Mouse (Mus musculus): ENCODE data around the gene Nes. TPM values are rescaled to one million over a fixed set of nuclear protein-coding genes. Genes with fewer than 3 reads are reported as not detected.

Gene Nes
- polyA plus RNA-seq, 1 experiment: 3.7 TPM

- DNase-seq (ENCODE audit: low spot score): no peak
These were observed 20.8 kb upstream of the Nes start for GRCm38 (mm10) chr3:87949955-87950515.

GRCm38 (mm10) chr3:87951946-87952345 is 18.9 kb upstream of the Nes start:
- DNase-seq (ENCODE audit: low spot score): no peak

- DNase-seq (ENCODE audit: low spot score): no peak
These were observed 18.4 kb upstream of the Nes start for GRCm38 (mm10) chr3:87952440-87952839.

- no peak for DNase-seq (ENCODE audit: low spot score)
These were observed 12.8 kb upstream of the Nes start for GRCm38 (mm10) chr3:87958056-87958455.

- DNase-seq (ENCODE audit: low spot score): no peak
These were observed 12.4 kb upstream of the Nes start for GRCm38 (mm10) chr3:87958476-87958875.

- no peak for DNase-seq (ENCODE audit: low spot score)
These were observed 11.9 kb upstream of the Nes start for GRCm38 (mm10) chr3:87958967-87959366.

- no peak for DNase-seq (ENCODE audit: low spot score)
These were observed 11.5 kb upstream of the Nes start for GRCm38 (mm10) chr3:87959371-87959770.

- DNase-seq (ENCODE audit: low spot score): no peak
These were observed 10.7 kb upstream of the Nes start for GRCm38 (mm10) chr3:87960191-87960585.

- DNase-seq (ENCODE audit: low spot score): peak; percentile 67
These were observed 10.2 kb upstream of the Nes start for GRCm38 (mm10) chr3:87960586-87961191.

GRCm38 (mm10) chr3:87970184-87970938 is 517 bp upstream of the Nes start:
- DNase-seq (ENCODE audit: low spot score): no peak

- no peak for DNase-seq (ENCODE audit: low spot score)
These were observed 768 bp downstream of the Nes start for GRCm38 (mm10) chr3:87971489-87972202.

GRCm38 (mm10) chr3:87972203-87972664 is 1.4 kb downstream of the Nes start:
- no peak for DNase-seq (ENCODE audit: low spot score)

GRCm38 (mm10) chr3:87972776-87973175 is 1.9 kb downstream of the Nes start:
- DNase-seq (ENCODE audit: low spot score): no peak

- no peak for DNase-seq (ENCODE audit: low spot score)
These were observed 2.9 kb downstream of the Nes start for GRCm38 (mm10) chr3:87973593-87974380.

GRCm38 (mm10) chr3:87974381-87974987 is 3.6 kb downstream of the Nes start:
- no peak for DNase-seq (ENCODE audit: low spot score)

GRCm38 (mm10) chr3:87979493-87979892 is 8.6 kb downstream of the Nes start:
- DNase-seq (ENCODE audit: low spot score): no peak

- DNase-seq (ENCODE audit: low spot score): no peak
These were observed 9.2 kb downstream of the Nes start for GRCm38 (mm10) chr3:87980085-87980484.

- no peak for DNase-seq (ENCODE audit: low spot score)
These were observed 9.8 kb downstream of the Nes start for GRCm38 (mm10) chr3:87980728-87981127.

- no peak for DNase-seq (ENCODE audit: low spot score)
These were observed 10.4 kb downstream of the Nes start for GRCm38 (mm10) chr3:87981214-87981760.

- DNase-seq (ENCODE audit: low spot score): no peak
These were observed 11.3 kb downstream of the Nes start for GRCm38 (mm10) chr3:87981894-87982835.

Data from urinary bladder, adult 2 months (tissue).